Mouse (Mus musculus) intestine, embryonic 16.5 days (tissue): ENCODE measurements around the gene Urod. TPM values are rescaled to one million over a fixed set of nuclear protein-coding genes. Genes with fewer than 3 reads are reported as not detected.

Source experiments
- ATAC-seq: fragments of 200-750 bp; cut with Nextera tagmentation; 2 replicates; pipeline ENCODE4 v1.8.0; 2017; ENCODE audit warnings: moderate TSS enrichment, moderate library complexity
- H3K27ac ChIP-seq: fragments of 300-500 bp; sonication (generic); 2 replicates; pipeline ENCODE4 v1.5.1; 2014; ENCODE audit warnings: mild to moderate bottlenecking, low read length
- H3K27me3 ChIP-seq: fragments of 300-500 bp; sonication (generic); replicated peaks from 2 replicates; pipeline ENCODE4 v1.6.1; 2014; ENCODE audit warnings: low read length, control low read depth, mixed read lengths; ENCODE audit not compliant: control insufficient read depth, insufficient read depth
- H3K36me3 ChIP-seq: fragments of 300-500 bp; sonication (generic); 2 replicates; pipeline ENCODE4 v1.6.1; 2014; ENCODE audit warnings: low read length, control low read depth; ENCODE audit not compliant: control insufficient read depth, insufficient read depth
- H3K4me1 ChIP-seq: fragments of 300-500 bp; sonication (generic); 2 replicates; pipeline ENCODE4 v1.6.1; 2014; ENCODE audit warnings: low read length, control low read depth, mixed read lengths; ENCODE audit not compliant: control insufficient read depth, insufficient read depth
- H3K4me2 ChIP-seq: fragments of 300-500 bp; sonication (generic); 2 replicates; pipeline ENCODE4 v1.6.1; 2014; ENCODE audit warnings: low read depth, low read length, control low read depth
- H3K4me3 ChIP-seq: fragments of 300-500 bp; sonication (generic); 2 replicates; pipeline ENCODE4 v1.5.1; 2014; ENCODE audit warnings: mild to moderate bottlenecking, low read length
- H3K9ac ChIP-seq: fragments of 300-500 bp; sonication (generic); 2 replicates; pipeline ENCODE4 v1.6.1; 2014; ENCODE audit warnings: low read depth, low read length
- H3K9me3 ChIP-seq: fragments of 300-500 bp; sonication (generic); 2 replicates; pipeline ENCODE4 v1.6.1; 2016; ENCODE audit warnings: low read length, control low read depth; ENCODE audit not compliant: control insufficient read depth
- WGBS: fragments of 180-500 bp; shearing (Covaris S2); extraction: QIAGEN DNeasy Blood & Tissue Kit; methylation state at CpG from one replicate; pipeline ENCODE4 v1.1.7; 2014; 5-methylcytosine and 5-hydroxymethylcytosine counted together
- polyA plus RNA-seq: library from polyadenylated mRNA; unstranded; fragments of >200 nt; fragmentation: Nextera tagmentation; extraction: Ambion mirVana; gene quantifications from 2 replicates; pipeline ENCODE4 v1.2.1, GENCODE M21; 2015

Urod gene
- polyA plus RNA-seq, 1 experiment from 2014 or later = 82.8 TPM

DNA sequence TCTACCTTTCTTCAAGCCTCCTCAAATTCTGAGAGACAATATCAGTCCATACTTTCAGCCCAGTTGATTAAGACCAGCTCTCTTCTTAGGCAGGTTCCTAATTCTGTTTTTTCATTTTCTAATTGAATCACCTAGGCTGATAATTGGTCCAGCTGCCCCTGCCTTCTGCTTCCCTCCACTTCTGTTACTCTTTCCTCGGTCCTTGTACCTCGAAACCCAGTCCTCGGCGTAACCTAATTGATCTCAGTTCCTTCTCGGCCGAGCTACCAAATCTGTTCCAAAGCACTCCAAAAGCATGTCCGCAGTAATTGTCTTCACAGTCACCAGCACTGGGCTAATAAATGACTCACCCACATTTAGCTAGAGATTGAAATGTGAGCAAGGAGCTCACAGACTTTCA, 39.3 kb downstream of the Urod start:
- WGBS = 87% methylated on average over 7 of the region's 7 CpGs
- Histone ChIP-seq H3K27me3 (no peaks in the 10 kb centered on the region), H3K9ac (no peak overlapping the region), H3K9me3 (no peaks in the 10 kb centered on the region), H3K4me1 (no peaks in the 10 kb centered on the region), H3K4me3 (no peak overlapping the region), H3K36me3 (no peaks in the 10 kb centered on the region), H3K4me2 (no peak overlapping the region), H3K27ac (no peak overlapping the region)
- no peak for ATAC-seq

GRCm38 (mm10) chr4:116951642-116952041, 42.6 kb downstream of the Urod start:
- Histone ChIP-seq H3K36me3 (no peaks in the 10 kb centered on the region), H3K4me2 (no peak overlapping the region), H3K4me1 (no peaks in the 10 kb centered on the region), H3K4me3 (no peak overlapping the region), H3K9ac (no peak overlapping the region), H3K27me3 (no peaks in the 10 kb centered on the region), H3K9me3 (no peaks in the 10 kb centered on the region), H3K27ac (no peak overlapping the region)
- 44% methylated on average over 1 of the region's 1 CpGs for WGBS
- ATAC-seq = no peak

GRCm38 (mm10) chr4:116944055-116944454, 50.2 kb downstream of the Urod start:
- H3K9me3 ChIP-seq = no peaks in the 10 kb centered on the region
- H3K27me3 ChIP-seq = no peaks in the 10 kb centered on the region
- no peak overlapping the region for H3K4me2 ChIP-seq
- 69% methylated on average over 5 of the region's 5 CpGs for WGBS
- H3K36me3 ChIP-seq = no peaks in the 10 kb centered on the region
- H3K4me1 ChIP-seq = no peaks in the 10 kb centered on the region
- H3K27ac ChIP-seq = no peak overlapping the region
- ATAC-seq = no peak
- no peak overlapping the region for H3K4me3 ChIP-seq
- no peak overlapping the region for H3K9ac ChIP-seq

DNA sequence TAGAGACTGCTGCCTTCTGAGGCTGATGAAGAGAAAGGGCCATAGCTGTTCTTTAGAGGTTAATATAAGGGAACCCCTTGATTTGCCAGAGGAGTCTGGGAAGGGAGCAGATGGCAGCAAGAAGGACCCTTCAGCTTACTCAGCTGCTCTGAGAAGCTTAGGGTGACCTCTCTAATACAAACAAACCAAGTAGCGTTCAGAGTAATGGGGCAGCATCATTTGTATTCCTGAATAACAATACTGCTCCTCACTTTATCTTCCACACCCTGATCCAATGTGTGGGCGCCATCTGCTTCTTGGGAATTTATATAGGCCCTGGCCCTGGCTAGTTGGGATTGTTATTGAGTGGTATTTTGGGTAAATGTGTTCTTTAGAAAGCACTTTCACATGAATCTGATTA, 51.5 kb downstream of the Urod start:
- 60% methylated on average over 2 of the region's 2 CpGs for WGBS
- H3K27ac ChIP-seq = no peak overlapping the region
- H3K9me3 ChIP-seq = no peaks in the 10 kb centered on the region
- H3K4me2 ChIP-seq = no peak overlapping the region
- H3K27me3 ChIP-seq = no peaks in the 10 kb centered on the region
- H3K4me3 ChIP-seq = no peak overlapping the region
- H3K4me1 ChIP-seq = no peaks in the 10 kb centered on the region
- H3K9ac ChIP-seq = no peak overlapping the region
- ATAC-seq = no peak
- no peaks in the 10 kb centered on the region for H3K36me3 ChIP-seq

Other genes starting within 250 kb of the Urod start
- gene Toe1, start 186.8 kb downstream of the Urod start, polyA plus RNA-seq = 29.7 and 31.0 TPM in 2 replicates
- 9.1 and 9.5 TPM in 2 replicates for gene Mutyh, start 186.7 kb downstream of the Urod start, polyA plus RNA-seq
- 1.5 and 1.9 TPM in 2 replicates for gene Hpdl, start 172.7 kb downstream of the Urod start, polyA plus RNA-seq
- 1.2 and 1.4 TPM in 2 replicates for gene Zswim5, start 117.0 kb downstream of the Urod start, polyA plus RNA-seq
- 14.0 and 15.6 TPM in 2 replicates for gene Hectd3, start 904 bp upstream of the Urod start, polyA plus RNA-seq
- gene Eif2b3, start 25.0 kb upstream of the Urod start, polyA plus RNA-seq = 26.8 and 31.4 TPM in 2 replicates
- 6.2 and 6.4 TPM in 2 replicates for gene Ptch2, start 101.7 kb upstream of the Urod start, polyA plus RNA-seq
- 3.9 and 4.8 TPM in 2 replicates for gene Btbd19, start 131.3 kb upstream of the Urod start, polyA plus RNA-seq
- not detected in 2 replicates for gene Tctex1d4, start 132.4 kb upstream of the Urod start, polyA plus RNA-seq
- gene Plk3, start 139.6 kb upstream of the Urod start, polyA plus RNA-seq = 2.5 and 4.1 TPM in 2 replicates
- gene Rps8, start 161.8 kb upstream of the Urod start, polyA plus RNA-seq = 811 and 851 TPM in 2 replicates
- gene Kif2c, start 188.2 kb upstream of the Urod start, polyA plus RNA-seq = 35.9 and 41.3 TPM in 2 replicates